Mouse (Mus musculus) frontal cortex, postnatal 36 days (tissue): Measurements from ENCODE around the gene Fndc9.

Experiments
- DNase-seq, 2 experiments: peaks; one replicate each; pipeline ENCODE4 v3.0.0; 2022; ENCODE audit warnings: low spot score in 2 of 2

The Fndc9 gene

GRCm38 (mm10) chr11:46235334-46235733 is at the start of gene Fndc9:
Gene Fndc9 (plus strand): TSS chr11:46235531.
- DNase-seq = peak; percentile 78 to 87

GRCm38 (mm10) chr11:46188283-46188682 is 47.0 kb upstream of the Fndc9 start:
- DNase-seq = no peak

- DNase-seq = no peak
These were observed 41.2 kb upstream of the Fndc9 start for GRCm38 (mm10) chr11:46194175-46194574.

GRCm38 (mm10) chr11:46200664-46201063 is 34.7 kb upstream of the Fndc9 start:
- DNase-seq = no peak

- DNase-seq = peak; percentile 74 to 81
These were observed 33.4 kb upstream of the Fndc9 start for GRCm38 (mm10) chr11:46201636-46202546.

- DNase-seq = no peak
These were observed 32.8 kb upstream of the Fndc9 start for GRCm38 (mm10) chr11:46202547-46202887.

GRCm38 (mm10) chr11:46204841-46205240 is 30.5 kb upstream of the Fndc9 start:
- DNase-seq = no peak

GRCm38 (mm10) chr11:46205639-46206409 is 29.5 kb upstream of the Fndc9 start:
- DNase-seq = no peak

- no peak for DNase-seq
These were observed 25.4 kb upstream of the Fndc9 start for GRCm38 (mm10) chr11:46209884-46210283.

GRCm38 (mm10) chr11:46211858-46212257 is 23.5 kb upstream of the Fndc9 start:
- DNase-seq = no peak

- no peak for DNase-seq
These were observed 21.5 kb upstream of the Fndc9 start for GRCm38 (mm10) chr11:46213844-46214243.

- DNase-seq = no peak
These were observed 20.7 kb upstream of the Fndc9 start for GRCm38 (mm10) chr11:46214368-46215230.

- DNase-seq = peak in 1 of 2 experiments; percentile 74
These were observed 20.0 kb upstream of the Fndc9 start for GRCm38 (mm10) chr11:46215354-46215753.

GRCm38 (mm10) chr11:46216669-46217068 is 18.7 kb upstream of the Fndc9 start:
- DNase-seq = peak in 1 of 2 experiments; percentile 66

GRCm38 (mm10) chr11:46217686-46218085 is 17.6 kb upstream of the Fndc9 start:
- DNase-seq = no peak

- no peak for DNase-seq
These were observed 16.7 kb upstream of the Fndc9 start for GRCm38 (mm10) chr11:46218584-46218983.

- DNase-seq = peak in 1 of 2 experiments; percentile 38
These were observed 16.0 kb upstream of the Fndc9 start for GRCm38 (mm10) chr11:46219380-46219779.

GRCm38 (mm10) chr11:46220211-46220610 is 15.1 kb upstream of the Fndc9 start:
- no peak for DNase-seq

- DNase-seq = no peak
These were observed 11.8 kb upstream of the Fndc9 start for GRCm38 (mm10) chr11:46223575-46223974.

GRCm38 (mm10) chr11:46225345-46225744 is 10.0 kb upstream of the Fndc9 start:
- DNase-seq = no peak

- DNase-seq = no peak
These were observed 5.1 kb upstream of the Fndc9 start for GRCm38 (mm10) chr11:46230184-46230583.

GRCm38 (mm10) chr11:46232803-46233202 is 2.5 kb upstream of the Fndc9 start:
- DNase-seq = no peak
